Mouse (Mus musculus): ENCODE data around the gene Rpn1. TPM values are rescaled to one million over a fixed set of nuclear protein-coding genes. Genes with fewer than 3 reads are reported as not detected.

The Rpn1 gene
- polyA plus RNA-seq, 1 experiment = 128 TPM

DNA sequence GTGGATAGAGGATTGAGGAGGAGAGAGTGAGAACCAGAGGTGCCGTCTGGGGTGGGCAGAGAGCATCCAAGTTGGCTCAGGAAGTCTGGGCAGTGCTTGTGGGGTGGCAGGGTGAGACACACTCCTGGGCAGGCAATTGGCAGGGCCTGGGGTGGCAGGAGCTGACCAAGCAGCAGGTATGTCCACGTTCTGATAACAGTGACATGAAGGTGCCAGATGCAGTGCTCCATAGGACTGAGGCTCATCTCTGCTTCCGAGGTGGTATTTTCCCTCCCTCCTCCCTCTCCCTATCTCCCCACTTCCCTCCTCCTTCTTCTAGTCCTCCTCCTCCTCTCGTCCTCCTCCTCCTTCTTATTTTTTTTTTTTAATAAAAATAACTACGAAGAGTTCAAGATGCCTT is 47.2 kb downstream of the Rpn1 start:
- H3K4me2 ChIP-seq (ENCODE audit: low read depth) = no peak overlapping the region
- H3K4me3 ChIP-seq = no peak overlapping the region
- H3K36me3 ChIP-seq (ENCODE audit: control insufficient read depth, insufficient read depth) = no peaks in the 10 kb centered on the region
- no peak overlapping the region for H3ac ChIP-seq (ENCODE audit: control insufficient read depth, insufficient read length)
- TF ChIP-seq CEBPB (IDR thresholded peaks at IDR 0.05; ENCODE audit: insufficient read depth, poor library complexity, severe bottlenecking) (no peak), POLR2AphosphoS2 (IDR thresholded peaks at IDR 0.05; ENCODE audit: insufficient read length, low read depth) (no peak), SRF (IDR thresholded peaks at IDR 0.05; ENCODE audit: control insufficient read depth, insufficient read length, low read depth) (no peak), MYOG (IDR thresholded peaks at IDR 0.05; ENCODE audit: control insufficient read depth in 1 of 3, insufficient read depth in 1 of 3, insufficient read length in 2 of 3, low read depth in 2 of 3) (no peak), POLR2A (IDR thresholded peaks at IDR 0.05; ENCODE audit: insufficient read length, low read depth) (no peak), USF1 (IDR thresholded peaks at IDR 0.05; ENCODE audit: low read depth) (no peak), REST (IDR thresholded peaks at IDR 0.05; ENCODE audit: insufficient read depth, insufficient read length) (no peak), MAX (IDR thresholded peaks at IDR 0.05; ENCODE audit: low read depth) (no peak), TCF12 (IDR thresholded peaks at IDR 0.05; ENCODE audit: insufficient read depth, poor library complexity, severe bottlenecking) (no peak), MYOD1 (IDR thresholded peaks at IDR 0.05; ENCODE audit: control insufficient read depth in 1 of 3, insufficient read length in 2 of 3, low read depth in 2 of 3) (no peak)
- peaks cover 12% of the 10 kb centered on the region for H3K27me3 ChIP-seq (ENCODE audit: control insufficient read depth, insufficient read depth, insufficient read length)
- H3K79me2 ChIP-seq (ENCODE audit: control insufficient read depth, insufficient read depth) = no peaks in the 10 kb centered on the region

DNA sequence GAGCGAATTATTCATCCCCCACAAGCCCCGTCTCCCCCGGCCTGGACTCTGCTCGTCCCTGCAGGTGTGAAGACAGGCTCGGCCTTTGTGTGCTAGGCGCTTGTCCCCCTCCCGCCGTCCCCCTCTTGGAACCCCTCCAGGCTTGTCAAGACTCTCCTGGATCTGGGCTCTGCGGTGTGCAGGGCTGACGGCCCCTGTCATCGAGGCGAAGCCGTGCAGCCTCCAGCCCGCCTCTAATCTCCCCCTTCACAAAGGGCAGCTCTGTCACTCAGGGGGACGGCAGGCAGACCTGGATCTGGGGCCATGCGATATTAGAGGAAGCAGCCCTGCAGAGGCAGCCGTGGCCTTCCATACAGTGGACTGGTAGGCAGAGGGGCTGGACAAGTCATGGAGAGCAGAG is 47.8 kb downstream of the Rpn1 start:
- no peak overlapping the region for H3ac ChIP-seq (ENCODE audit: control insufficient read depth, insufficient read length)
- no peaks in the 10 kb centered on the region for H3K36me3 ChIP-seq (ENCODE audit: control insufficient read depth, insufficient read depth)
- no peaks in the 10 kb centered on the region for H3K79me2 ChIP-seq (ENCODE audit: control insufficient read depth, insufficient read depth)
- no peak overlapping the region for H3K4me3 ChIP-seq
- TF ChIP-seq REST (IDR thresholded peaks at IDR 0.05; ENCODE audit: insufficient read depth, insufficient read length) (no peak), MAX (IDR thresholded peaks at IDR 0.05; ENCODE audit: low read depth) (no peak), TCF3 (IDR thresholded peaks at IDR 0.05; ENCODE audit: insufficient read length, low read depth) (no peak), USF1 (IDR thresholded peaks at IDR 0.05; ENCODE audit: low read depth) (no peak), TCF12 (IDR thresholded peaks at IDR 0.05; ENCODE audit: insufficient read depth, poor library complexity, severe bottlenecking) (no peak), SRF (IDR thresholded peaks at IDR 0.05; ENCODE audit: control insufficient read depth, insufficient read length, low read depth) (no peak), POLR2AphosphoS2 (IDR thresholded peaks at IDR 0.05; ENCODE audit: insufficient read length, low read depth) (no peak), CEBPB (IDR thresholded peaks at IDR 0.05; ENCODE audit: insufficient read depth, poor library complexity, severe bottlenecking) (no peak), POLR2A (IDR thresholded peaks at IDR 0.05; ENCODE audit: insufficient read length, low read depth) (no peak), MYOD1 (IDR thresholded peaks at IDR 0.05; ENCODE audit: control insufficient read depth in 1 of 3, insufficient read length in 2 of 3, low read depth in 2 of 3) (no peak), MYOG (IDR thresholded peaks at IDR 0.05; ENCODE audit: control insufficient read depth in 1 of 3, insufficient read depth in 1 of 3, insufficient read length in 2 of 3, low read depth in 2 of 3) (no peak), E2F4 (IDR thresholded peaks at IDR 0.05; ENCODE audit: insufficient read depth) (no peak)
- H3K27me3 ChIP-seq (ENCODE audit: control insufficient read depth, insufficient read depth, insufficient read length) = peaks cover 12% of the 10 kb centered on the region
- H3K4me2 ChIP-seq (ENCODE audit: low read depth) = no peak overlapping the region

DNA sequence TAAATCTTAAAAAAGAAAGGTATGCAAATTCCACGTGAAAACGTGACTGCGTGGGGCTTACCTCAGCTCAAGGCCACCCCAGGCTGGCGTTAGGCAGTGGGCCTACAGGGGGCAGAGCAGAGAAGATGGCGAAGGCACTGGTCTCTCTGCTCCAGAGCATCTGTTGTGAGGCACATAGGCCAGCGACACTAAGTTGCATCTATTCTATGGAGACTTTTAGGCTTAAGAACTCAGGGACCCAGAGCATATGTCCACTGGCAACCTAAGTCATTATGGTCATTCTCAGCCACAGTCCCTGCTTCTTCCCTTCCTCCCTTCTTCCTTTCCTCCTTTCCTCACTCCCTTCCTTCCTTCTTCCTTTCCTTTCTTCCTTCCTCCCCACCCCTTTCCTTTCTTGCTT is 48.8 kb downstream of the Rpn1 start:
- Histone ChIP-seq H3K79me2 (ENCODE audit: control insufficient read depth, insufficient read depth) (no peaks in the 10 kb centered on the region), H3K4me2 (ENCODE audit: low read depth) (no peak overlapping the region), H3K4me3 (no peak overlapping the region), H3K27me3 (ENCODE audit: control insufficient read depth, insufficient read depth, insufficient read length) (peaks cover 12% of the 10 kb centered on the region), H3ac (ENCODE audit: control insufficient read depth, insufficient read length) (no peak overlapping the region), H3K36me3 (ENCODE audit: control insufficient read depth, insufficient read depth) (no peaks in the 10 kb centered on the region)
- TF ChIP-seq MYOG (IDR thresholded peaks at IDR 0.05; ENCODE audit: control insufficient read depth in 1 of 3, insufficient read depth in 1 of 3, insufficient read length in 2 of 3, low read depth in 2 of 3) = no peak
- no peak for TF ChIP-seq REST (IDR thresholded peaks at IDR 0.05; ENCODE audit: insufficient read depth, insufficient read length)
- no peak for TF ChIP-seq USF1 (IDR thresholded peaks at IDR 0.05; ENCODE audit: low read depth)
- TF ChIP-seq TCF3 (IDR thresholded peaks at IDR 0.05; ENCODE audit: insufficient read length, low read depth) = no peak
- TF ChIP-seq E2F4 (IDR thresholded peaks at IDR 0.05; ENCODE audit: insufficient read depth) = no peak
- no peak for TF ChIP-seq CEBPB (IDR thresholded peaks at IDR 0.05; ENCODE audit: insufficient read depth, poor library complexity, severe bottlenecking)
- TF ChIP-seq SRF (IDR thresholded peaks at IDR 0.05; ENCODE audit: control insufficient read depth, insufficient read length, low read depth) = no peak
- no peak for TF ChIP-seq MAX (IDR thresholded peaks at IDR 0.05; ENCODE audit: low read depth)
- TF ChIP-seq TCF12 (IDR thresholded peaks at IDR 0.05; ENCODE audit: insufficient read depth, poor library complexity, severe bottlenecking) = no peak
- no peak for TF ChIP-seq MYOD1 (IDR thresholded peaks at IDR 0.05; ENCODE audit: control insufficient read depth in 1 of 3, insufficient read length in 2 of 3, low read depth in 2 of 3)

DNA sequence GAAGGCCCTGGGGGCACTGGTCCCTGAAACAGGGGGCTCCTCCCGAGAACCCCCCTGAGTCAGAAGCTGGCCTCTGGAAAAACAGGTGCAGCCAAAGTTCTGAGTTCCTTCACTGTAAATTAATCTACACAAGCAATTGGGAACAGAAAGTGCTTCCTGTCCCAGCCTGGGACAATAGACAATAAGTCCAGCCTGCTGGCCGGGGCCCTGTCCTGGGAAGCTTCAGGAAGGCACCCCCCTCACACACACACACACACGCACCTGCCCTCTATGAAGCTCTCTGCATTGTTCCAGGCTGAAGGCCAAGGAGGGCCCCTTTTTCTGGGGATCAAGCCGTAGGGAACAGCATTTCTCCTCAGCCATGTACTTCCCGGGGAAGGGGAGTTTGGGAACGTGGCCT is 49.6 kb downstream of the Rpn1 start:
- Histone ChIP-seq H3K79me2 (ENCODE audit: control insufficient read depth, insufficient read depth) (no peaks in the 10 kb centered on the region), H3ac (ENCODE audit: control insufficient read depth, insufficient read length) (no peak overlapping the region), H3K4me2 (ENCODE audit: low read depth) (no peak overlapping the region), H3K4me3 (no peak overlapping the region), H3K36me3 (ENCODE audit: control insufficient read depth, insufficient read depth) (no peaks in the 10 kb centered on the region), H3K27me3 (ENCODE audit: control insufficient read depth, insufficient read depth, insufficient read length) (peaks cover 12% of the 10 kb centered on the region)
- TF ChIP-seq USF1 (IDR thresholded peaks at IDR 0.05; ENCODE audit: low read depth) (no peak), MYOG (IDR thresholded peaks at IDR 0.05; ENCODE audit: control insufficient read depth in 1 of 3, insufficient read depth in 1 of 3, insufficient read length in 2 of 3, low read depth in 2 of 3) (no peak), MYOD1 (IDR thresholded peaks at IDR 0.05; ENCODE audit: control insufficient read depth in 1 of 3, insufficient read length in 2 of 3, low read depth in 2 of 3) (no peak), TCF12 (IDR thresholded peaks at IDR 0.05; ENCODE audit: insufficient read depth, poor library complexity, severe bottlenecking) (no peak), MAX (IDR thresholded peaks at IDR 0.05; ENCODE audit: low read depth) (no peak), POLR2AphosphoS2 (IDR thresholded peaks at IDR 0.05; ENCODE audit: insufficient read length, low read depth) (no peak), SRF (IDR thresholded peaks at IDR 0.05; ENCODE audit: control insufficient read depth, insufficient read length, low read depth) (no peak), POLR2A (IDR thresholded peaks at IDR 0.05; ENCODE audit: insufficient read length, low read depth) (no peak), REST (IDR thresholded peaks at IDR 0.05; ENCODE audit: insufficient read depth, insufficient read length) (no peak), TCF3 (IDR thresholded peaks at IDR 0.05; ENCODE audit: insufficient read length, low read depth) (no peak)

All from myocyte (in vitro differentiated cells).